Mouse (Mus musculus) hematopoietic stem cell, adult 5-6 weeks (primary cell): ENCODE measurements at regions not wholly inside any gene's neighbourhood (a gene's known extent, or its start where the extent isn't known, plus 50 kb on each side); places are given as distances from the start of the nearest gene placed in this dataset.

Experiments used
- ATAC-seq, 2 experiments: fragments of 125-278 bp in 1 of 2; replicated peaks in 1 of 2; 2 replicates each; pipeline ENCODE4 v1.8.0; 2016 to 2017; ENCODE audit warnings: inconsistent platforms in 2 of 2, mild to moderate bottlenecking in 2 of 2, moderate number of reproducible peaks in 2 of 2, low read depth in 1 of 2, moderate TSS enrichment in 1 of 2; ENCODE audit not compliant: low FRiP score in 2 of 2, poor library complexity in 2 of 2, severe bottlenecking in 2 of 2, insufficient read depth in 1 of 2, low TSS enrichment in 1 of 2

- no peak for ATAC-seq
Measured at GRCm38 (mm10) chr2:45775691-45776090, 658.5 kb upstream of the Zeb2 start.

GRCm38 (mm10) chr2:45774416-45774815, 657.2 kb upstream of the Zeb2 start:
- ATAC-seq = no peak

- ATAC-seq = no peak
Measured at GRCm38 (mm10) chr2:45757176-45757575, 640.0 kb upstream of the Zeb2 start.

GRCm38 (mm10) chr2:45756395-45756794, 639.2 kb upstream of the Zeb2 start:
- no peak for ATAC-seq

- ATAC-seq = no peak
Measured at GRCm38 (mm10) chr2:45751746-45752145, 634.6 kb upstream of the Zeb2 start.

- no peak for ATAC-seq
Measured at GRCm38 (mm10) chr2:45749379-45749778, 632.2 kb upstream of the Zeb2 start.

GRCm38 (mm10) chr2:45747263-45748236, 630.4 kb upstream of the Zeb2 start:
- no peak for ATAC-seq

GRCm38 (mm10) chr2:45746606-45747005, 629.4 kb upstream of the Zeb2 start:
- ATAC-seq = no peak

- ATAC-seq = no peak
Measured at GRCm38 (mm10) chr2:45736278-45736677, 619.1 kb upstream of the Zeb2 start.

- no peak for ATAC-seq
Measured at GRCm38 (mm10) chr2:45713997-45714396, 596.8 kb upstream of the Zeb2 start.

- no peak for ATAC-seq
Measured at GRCm38 (mm10) chr2:45707026-45707425, 589.8 kb upstream of the Zeb2 start.

- no peak for ATAC-seq
Measured at GRCm38 (mm10) chr2:45702511-45702910, 585.3 kb upstream of the Zeb2 start.

GRCm38 (mm10) chr2:45700578-45700977, 583.4 kb upstream of the Zeb2 start:
- no peak for ATAC-seq

- no peak for ATAC-seq
Measured at GRCm38 (mm10) chr2:45693291-45694020, 576.3 kb upstream of the Zeb2 start.

- ATAC-seq = no peak; a peak in 1 of 4 replicates
Measured at GRCm38 (mm10) chr2:45692819-45693218, 575.6 kb upstream of the Zeb2 start.

- ATAC-seq = no peak
Measured at GRCm38 (mm10) chr2:45688996-45689395, 571.8 kb upstream of the Zeb2 start.

GRCm38 (mm10) chr2:45681251-45681650, 564.1 kb upstream of the Zeb2 start:
- ATAC-seq = no peak

- ATAC-seq = no peak
Measured at GRCm38 (mm10) chr2:45679101-45679895, 562.1 kb upstream of the Zeb2 start.
